Mouse (Mus musculus) 416B (cell line): ENCODE measurements around the gene Mex3d.

Experiments used
- DNase-seq: peaks from one replicate; pipeline ENCODE4 v3.0.0; 2011; ENCODE audit warnings: low read depth

Mex3d gene

GRCm38 (mm10) chr10:80412656-80413541 is 25.4 kb upstream of the Mex3d start:
- DNase-seq: no peak

- no peak for DNase-seq
These were observed 20.5 kb upstream of the Mex3d start for GRCm38 (mm10) chr10:80407924-80408323.

- DNase-seq: peak; percentile 94
These were observed 19.4 kb upstream of the Mex3d start, which contains the start of gene Uqcr11 for GRCm38 (mm10) chr10:80406684-80407501. TSS of gene Uqcr11 (minus strand) at chr10:80406830.

GRCm38 (mm10) chr10:80405481-80406173 is 18.2 kb upstream of the Mex3d start:
- DNase-seq: no peak

GRCm38 (mm10) chr10:80403044-80403692 is 15.7 kb upstream of the Mex3d start:
- peak; percentile 64 for DNase-seq

GRCm38 (mm10) chr10:80400704-80401161 is 13.3 kb upstream of the Mex3d start:
- DNase-seq: no peak

- no peak for DNase-seq
These were observed 12.7 kb upstream of the Mex3d start for GRCm38 (mm10) chr10:80399973-80400703.

GRCm38 (mm10) chr10:80399191-80399972 is 11.9 kb upstream of the Mex3d start, which contains the start of gene Mbd3:
TSS of gene Mbd3 (minus strand) at chr10:80399550.
- DNase-seq: peak; percentile 100

DNA sequence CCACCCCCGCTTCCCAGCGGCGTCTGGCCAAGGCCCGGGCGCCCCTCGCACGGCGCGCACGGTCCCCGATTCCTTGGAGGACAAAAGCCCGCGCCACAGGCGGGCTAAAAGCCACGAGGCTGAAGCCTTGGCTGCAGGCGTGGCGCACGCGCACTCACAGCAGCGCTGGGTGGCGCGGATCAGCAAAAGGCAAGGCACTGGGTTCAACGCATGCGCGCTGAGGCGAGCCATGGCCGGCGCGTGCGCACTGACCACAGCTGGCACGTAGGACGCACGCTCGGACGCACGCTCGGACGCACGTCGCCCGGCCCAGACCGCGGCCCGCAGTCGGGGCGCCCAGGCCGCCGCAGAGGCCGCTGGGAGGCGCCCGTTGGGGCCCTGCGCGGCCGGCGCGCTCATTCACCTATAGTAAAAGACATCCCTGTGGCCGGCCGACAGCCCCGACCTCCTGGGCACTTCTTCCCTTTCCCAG is 11.3 kb upstream of the Mex3d start:
- DNase-seq: peak; percentile 98

DNA sequence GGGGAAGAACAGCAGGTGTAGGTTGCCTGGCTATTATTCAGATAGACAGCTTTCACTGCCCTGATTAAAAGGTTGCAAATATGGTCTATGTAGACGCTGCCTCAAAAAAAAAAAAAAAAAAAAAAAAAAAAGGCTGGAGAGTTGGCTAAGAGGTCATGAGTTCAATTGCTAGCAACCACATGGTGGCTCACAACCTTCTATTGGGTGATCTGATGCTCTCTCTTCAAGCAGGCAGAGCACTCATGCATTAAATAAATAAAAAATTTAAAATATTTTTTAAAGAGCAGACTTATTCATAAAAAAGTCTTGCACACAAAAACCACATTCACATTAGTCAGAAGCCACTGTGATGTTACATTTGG is 10.7 kb upstream of the Mex3d start:
- peak; percentile 71 for DNase-seq

DNA sequence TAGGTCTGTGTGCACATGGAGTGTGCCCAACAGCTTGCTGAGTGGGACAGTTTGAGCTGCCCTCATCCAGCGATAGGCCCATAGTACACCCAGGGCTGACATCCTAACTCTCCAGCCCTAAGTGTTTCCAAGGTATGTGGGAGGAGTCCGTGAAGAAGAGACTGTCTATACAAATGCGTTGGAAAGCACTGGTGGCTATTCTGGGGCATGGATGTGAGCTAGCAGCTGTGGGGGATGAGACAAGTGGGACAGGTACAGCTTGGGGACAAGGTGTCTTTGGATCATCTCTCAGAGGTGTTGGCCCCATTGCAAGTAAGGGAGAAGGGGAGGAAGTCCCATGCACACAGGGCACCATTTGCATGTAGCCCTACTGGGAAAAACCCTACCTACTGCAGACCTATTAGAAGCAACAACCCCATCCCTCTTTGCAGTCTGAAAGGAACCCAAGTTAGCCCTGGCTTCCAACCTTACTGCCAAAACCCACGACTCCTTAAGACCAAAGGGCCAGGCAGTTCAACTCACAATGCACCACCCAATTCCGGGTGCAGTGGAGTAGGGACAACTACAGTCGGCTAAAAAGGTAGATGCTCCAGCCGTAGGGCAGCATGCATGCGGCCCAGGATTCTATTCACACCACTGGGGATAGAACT is 10.2 kb upstream of the Mex3d start:
- DNase-seq: no peak

DNA sequence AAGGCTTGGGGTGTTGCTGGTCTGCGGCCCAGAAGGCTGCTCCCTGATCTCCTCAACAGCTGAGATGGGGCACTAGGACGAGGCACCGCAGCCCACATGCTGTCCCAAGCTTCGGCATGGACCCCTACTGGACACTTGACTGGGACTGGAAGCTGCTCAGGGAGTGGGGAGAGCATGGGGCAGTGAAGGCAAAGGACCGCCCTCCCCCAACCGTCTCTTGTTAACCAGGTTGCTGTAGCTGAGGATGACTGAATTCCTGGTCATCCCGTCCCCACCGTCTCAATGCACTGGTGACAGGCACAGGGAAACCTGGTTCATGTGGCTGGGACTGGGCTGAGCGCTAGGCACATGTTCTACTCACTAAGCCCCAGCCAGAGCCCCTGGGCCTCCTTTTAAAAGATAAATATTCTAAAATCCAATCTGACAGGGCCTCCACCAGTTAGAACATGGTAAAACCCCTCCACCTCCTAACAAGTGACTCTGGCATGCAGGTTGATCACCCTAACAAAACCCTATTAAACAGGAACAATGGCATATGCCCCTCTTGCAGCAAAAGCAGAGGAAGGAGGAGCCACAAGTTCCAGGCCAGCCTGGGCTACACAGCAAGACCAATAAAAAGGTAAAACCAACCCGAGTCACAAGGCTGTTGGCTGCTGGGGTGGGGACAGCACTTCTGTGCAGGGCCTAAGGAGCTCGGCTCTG is 9.5 kb upstream of the Mex3d start:
- no peak for DNase-seq

DNA sequence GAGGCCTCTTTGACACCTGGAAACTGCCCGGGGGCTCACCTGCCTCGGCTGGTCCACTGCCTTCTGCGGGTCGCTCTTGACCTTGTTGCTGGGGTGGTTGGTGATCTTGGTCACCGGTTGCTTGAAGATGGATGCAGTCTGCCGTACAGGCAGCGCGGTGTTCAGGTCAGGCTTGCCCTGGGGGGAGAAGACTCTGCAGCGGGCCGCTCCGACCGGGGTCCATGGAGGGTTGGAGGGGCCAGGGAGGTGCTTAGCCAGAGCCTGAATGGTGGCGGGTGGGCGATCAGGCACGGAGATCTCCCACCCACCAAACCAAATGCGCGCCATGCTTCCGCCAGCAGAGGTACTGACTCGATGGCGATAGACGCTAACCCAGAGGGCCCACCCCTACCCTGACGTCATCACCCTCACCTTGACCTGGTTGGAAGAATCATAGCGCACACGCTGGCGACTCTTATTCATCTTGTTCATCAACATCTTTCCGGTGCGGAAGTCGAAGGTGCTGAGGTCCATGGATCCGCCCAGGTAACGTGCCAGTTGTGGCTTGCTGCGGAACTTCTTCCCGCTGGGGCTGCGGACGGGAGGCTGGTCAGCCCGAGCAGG is 7.7 kb upstream of the Mex3d start:
- DNase-seq: no peak

- DNase-seq: no peak
These were observed 5.2 kb upstream of the Mex3d start for GRCm38 (mm10) chr10:80392687-80393086.

- DNase-seq: no peak
These were observed 3.2 kb upstream of the Mex3d start for GRCm38 (mm10) chr10:80390697-80391096.

DNA sequence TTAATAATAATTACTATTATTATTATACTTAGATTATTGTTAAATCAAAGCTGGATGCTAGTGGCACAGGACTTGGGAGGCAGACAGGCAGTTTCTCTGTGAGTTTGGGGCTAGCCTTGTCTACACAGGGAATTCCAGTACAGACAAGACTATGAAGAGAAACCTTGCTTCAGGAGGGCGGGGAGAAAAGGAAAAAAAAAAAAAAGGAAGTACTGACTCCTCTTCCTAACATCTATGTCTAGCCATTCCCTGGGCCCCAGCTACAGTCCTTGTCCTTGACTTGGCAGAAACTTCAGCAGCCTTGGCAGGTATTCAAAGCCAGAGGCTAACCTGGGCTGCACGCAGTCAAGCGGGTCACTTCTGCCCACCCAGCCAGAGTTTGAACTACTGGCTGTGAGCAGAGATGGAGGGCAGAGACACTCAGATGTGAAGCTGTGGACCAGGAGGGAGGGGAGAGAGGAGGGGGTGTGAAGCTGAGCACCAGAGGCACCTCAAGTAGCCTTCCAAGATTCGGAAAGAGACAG is 1.8 kb upstream of the Mex3d start:
- no peak for DNase-seq

GRCm38 (mm10) chr10:80388731-80389130 is 1.3 kb upstream of the Mex3d start:
- DNase-seq: no peak
